Mouse (Mus musculus): ENCODE data around the gene Map2k2. TPM values are rescaled to one million over a fixed set of nuclear protein-coding genes. Genes with fewer than 3 reads are reported as not detected.
A peak's percentile ranks its signal among the peaks of the same experiment; 100 is the strongest.

Map2k2 gene
- polyA plus RNA-seq, 1 experiment from 2014 or later: 159 TPM

GRCm38 (mm10) chr10:81076356-81076755 is 29.4 kb upstream of the Map2k2 start:
- 68% methylated on average over 1 of the region's 1 CpGs for WGBS
- H3K4me1 ChIP-seq: no peaks in the 10 kb centered on the region
- H3K4me3 ChIP-seq (replicated peaks): no peak overlapping the region
- no peak overlapping the region for H3K27ac ChIP-seq
- H3K4me2 ChIP-seq: no peak overlapping the region
- H3K9me3 ChIP-seq: no peaks in the 10 kb centered on the region
- H3K9ac ChIP-seq: no peak overlapping the region
- peaks cover 66% of the 10 kb centered on the region for H3K36me3 ChIP-seq
- H3K27me3 ChIP-seq (replicated peaks): no peaks in the 10 kb centered on the region
- ATAC-seq (ENCODE audit: insufficient read depth, low FRiP score, low read depth): no peak

GRCm38 (mm10) chr10:81077916-81078315 is 27.8 kb upstream of the Map2k2 start:
- H3K4me2 ChIP-seq: no peak overlapping the region
- peaks cover 76% of the 10 kb centered on the region for H3K36me3 ChIP-seq
- ATAC-seq (ENCODE audit: insufficient read depth, low FRiP score, low read depth): no peak
- H3K9ac ChIP-seq: no peak overlapping the region
- H3K4me1 ChIP-seq: no peaks in the 10 kb centered on the region
- no peaks in the 10 kb centered on the region for H3K27me3 ChIP-seq (replicated peaks)
- no peak overlapping the region for H3K4me3 ChIP-seq (replicated peaks)
- 91% methylated on average over 11 of the region's 11 CpGs for WGBS
- no peak overlapping the region for H3K27ac ChIP-seq
- H3K9me3 ChIP-seq: no peaks in the 10 kb centered on the region

- no peak for ATAC-seq (ENCODE audit: insufficient read depth, low FRiP score, low read depth)
- no peak overlapping the region for H3K27ac ChIP-seq
- H3K4me1 ChIP-seq: no peaks in the 10 kb centered on the region
- H3K4me3 ChIP-seq (replicated peaks): no peak overlapping the region
- H3K27me3 ChIP-seq (replicated peaks): no peaks in the 10 kb centered on the region
- no peak overlapping the region for H3K9ac ChIP-seq
- H3K9me3 ChIP-seq: no peaks in the 10 kb centered on the region
- H3K4me2 ChIP-seq: no peak overlapping the region
- H3K36me3 ChIP-seq: peaks cover 59% of the 10 kb centered on the region
- WGBS: 92% methylated on average over 31 of the region's 31 CpGs
Measured at GRCm38 (mm10) chr10:81080008-81080655, 25.6 kb upstream of the Map2k2 start.

GRCm38 (mm10) chr10:81082168-81082960 is 23.4 kb upstream of the Map2k2 start:
- Histone ChIP-seq H3K36me3 (peaks cover 50% of the 10 kb centered on the region), H3K27ac (no peak overlapping the region), H3K9me3 (no peaks in the 10 kb centered on the region), H3K9ac (no peak overlapping the region), H3K4me2 (no peak overlapping the region), H3K27me3 (replicated peaks) (no peaks in the 10 kb centered on the region), H3K4me1 (no peaks in the 10 kb centered on the region), H3K4me3 (replicated peaks) (no peak overlapping the region)
- no peak for ATAC-seq (ENCODE audit: insufficient read depth, low FRiP score, low read depth)
- WGBS: 72% methylated on average over 7 of the region's 7 CpGs

GRCm38 (mm10) chr10:81087021-81087420 is 18.7 kb upstream of the Map2k2 start:
- H3K36me3 ChIP-seq: peaks cover 4% of the 10 kb centered on the region; the same call in 1 of the 2 replicates
- no peak for ATAC-seq (ENCODE audit: insufficient read depth, low FRiP score, low read depth)
- no peak overlapping the region for H3K4me2 ChIP-seq
- H3K27ac ChIP-seq: no peak overlapping the region
- 0 out of 2 replicates have a peak, but pooled peaks cover 3% of the 10 kb centered on the region for H3K4me1 ChIP-seq
- H3K9me3 ChIP-seq: no peaks in the 10 kb centered on the region
- no peak overlapping the region for H3K9ac ChIP-seq
- no peaks in the 10 kb centered on the region for H3K27me3 ChIP-seq (replicated peaks)
- no peak overlapping the region for H3K4me3 ChIP-seq (replicated peaks)
- WGBS: 46% methylated on average over 2 of the region's 2 CpGs

- Histone ChIP-seq H3K9ac (no peak overlapping the region), H3K27ac (no peak overlapping the region), H3K4me3 (replicated peaks) (no peak overlapping the region), H3K9me3 (no peaks in the 10 kb centered on the region), H3K4me2 (no peak overlapping the region), H3K27me3 (replicated peaks) (no peaks in the 10 kb centered on the region), H3K36me3 (no peaks in the 10 kb centered on the region), H3K4me1 (0 out of 2 replicates have a peak, but pooled peaks cover 3% of the 10 kb centered on the region)
- 51% methylated on average over 2 of the region's 2 CpGs for WGBS
- ATAC-seq (ENCODE audit: insufficient read depth, low FRiP score, low read depth): no peak
Measured at GRCm38 (mm10) chr10:81089216-81089615, 16.5 kb upstream of the Map2k2 start.

- Histone ChIP-seq H3K27me3 (replicated peaks) (no peaks in the 10 kb centered on the region), H3K9ac (no peak overlapping the region), H3K4me1 (0 out of 2 replicates have a peak, but pooled peaks cover 3% of the 10 kb centered on the region), H3K27ac (no peak overlapping the region), H3K36me3 (no peaks in the 10 kb centered on the region), H3K9me3 (no peaks in the 10 kb centered on the region), H3K4me2 (no peak overlapping the region), H3K4me3 (replicated peaks) (no peak overlapping the region)
- 65% methylated on average over 7 of the region's 7 CpGs for WGBS
- ATAC-seq (ENCODE audit: insufficient read depth, low FRiP score, low read depth): no peak
Measured at GRCm38 (mm10) chr10:81090621-81091020, 15.1 kb upstream of the Map2k2 start.

- Histone ChIP-seq H3K27me3 (replicated peaks) (no peaks in the 10 kb centered on the region), H3K9ac (no peak overlapping the region), H3K4me3 (replicated peaks) (no peak overlapping the region), H3K4me1 (0 out of 2 replicates have a peak, but pooled peaks cover 3% of the 10 kb centered on the region), H3K4me2 (no peak overlapping the region), H3K27ac (no peak overlapping the region), H3K9me3 (no peaks in the 10 kb centered on the region), H3K36me3 (no peaks in the 10 kb centered on the region)
- ATAC-seq (ENCODE audit: insufficient read depth, low FRiP score, low read depth): peak; percentile 67; the same call in 1 of the 2 replicates
- WGBS: 43% methylated on average over 22 of the region's 22 CpGs
Measured at GRCm38 (mm10) chr10:81092465-81093250, 13.1 kb upstream of the Map2k2 start.

GRCm38 (mm10) chr10:81094931-81095678 is 10.6 kb upstream of the Map2k2 start:
- no peak overlapping the region for H3K4me3 ChIP-seq (replicated peaks)

GRCm38 (mm10) chr10:81106113-81106721 is 502 bp downstream of the Map2k2 start:
- H3K27me3 ChIP-seq (replicated peaks): no peaks in the 10 kb centered on the region
- peak overlapping the region; percentile 99 for H3K9ac ChIP-seq
- H3K4me2 ChIP-seq: peak overlapping the region; percentile 87
- H3K36me3 ChIP-seq: peaks cover 28% of the 10 kb centered on the region
- peak; percentile 89 for ATAC-seq (ENCODE audit: insufficient read depth, low FRiP score, low read depth)
- H3K4me1 ChIP-seq: peaks cover 14% of the 10 kb centered on the region
- peak overlapping the region; percentile 100 for H3K27ac ChIP-seq
- H3K9me3 ChIP-seq: no peaks in the 10 kb centered on the region
- under 1% methylated on average over 35 of the region's 35 CpGs for WGBS
- peak overlapping the region; percentile 77 for H3K4me3 ChIP-seq (replicated peaks)

More at GRCm38 (mm10) chr10:81094931-81095678, 10.6 kb upstream of the Map2k2 start:
- Histone ChIP-seq H3K27ac (no peak overlapping the region), H3K4me1 (0 out of 2 replicates have a peak, but pooled peaks cover 3% of the 10 kb centered on the region), H3K9me3 (no peaks in the 10 kb centered on the region), H3K27me3 (replicated peaks) (no peaks in the 10 kb centered on the region), H3K9ac (no peak overlapping the region), H3K4me2 (no peak overlapping the region), H3K36me3 (no peaks in the 10 kb centered on the region)
- WGBS: 51% methylated on average over 9 of the region's 9 CpGs
- peak; percentile 73 for ATAC-seq (ENCODE audit: insufficient read depth, low FRiP score, low read depth)

GRCm38 (mm10) chr10:81112946-81113345 is 7.2 kb downstream of the Map2k2 start:
- peaks cover 73% of the 10 kb centered on the region for H3K36me3 ChIP-seq
- H3K9me3 ChIP-seq: no peaks in the 10 kb centered on the region
- WGBS: 94% methylated on average over 6 of the region's 6 CpGs
- H3K4me3 ChIP-seq (replicated peaks): no peak overlapping the region
- no peak overlapping the region for H3K9ac ChIP-seq
- no peaks in the 10 kb centered on the region for H3K4me1 ChIP-seq
- H3K27ac ChIP-seq: no peak overlapping the region
- no peak overlapping the region for H3K4me2 ChIP-seq
- no peak for ATAC-seq (ENCODE audit: insufficient read depth, low FRiP score, low read depth)
- H3K27me3 ChIP-seq (replicated peaks): no peaks in the 10 kb centered on the region
